ENCODE assay signal across 7 mouse cellular contexts in the genomic region with DNA sequence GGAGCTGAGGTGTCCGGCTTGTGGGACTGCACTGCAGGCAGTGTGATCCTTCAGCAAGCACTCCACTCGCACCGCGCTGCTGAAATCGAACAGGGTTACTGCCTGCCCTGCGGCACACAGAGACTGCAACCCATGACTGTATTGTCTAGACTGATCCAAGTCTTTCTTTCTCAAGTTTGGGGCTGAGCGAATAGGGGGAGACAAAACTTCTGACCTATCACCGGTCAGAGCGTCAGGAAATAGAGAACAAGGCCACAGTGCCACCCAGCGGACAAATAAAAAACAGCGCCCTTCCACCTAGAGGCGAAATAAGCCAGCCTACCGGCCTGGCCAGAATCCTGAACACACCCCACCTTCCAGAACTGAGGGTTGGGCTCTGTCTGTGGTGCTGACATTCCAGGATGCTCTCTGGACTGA. TPM values are rescaled to one million over a fixed set of nuclear protein-coding genes. Genes with fewer than 3 reads are reported as not detected.
DNase-seq lines count a peak whose midpoint lies in the region; ATAC-seq and TF ChIP-seq lines count a peak whose summit lies in the region.

No protein-coding gene starts in this region.

- no peaks in the 10 kb centered on the region for H3K36me3 ChIP-seq in embryonic facial prominence, embryonic 10.5 days (replicated peaks)
- no peaks in the 10 kb centered on the region for H3K36me3 ChIP-seq in intestine, postnatal 0 days (ENCODE audit: control insufficient read depth, insufficient read depth)
- no peaks in the 10 kb centered on the region for H3K36me3 ChIP-seq in limb, embryonic 11.5 days (ENCODE audit: control insufficient read depth, insufficient read depth, low read length)
- H3K36me3 ChIP-seq in midbrain, embryonic 14.5 days (ENCODE audit: control insufficient read depth, insufficient read depth, low read length), result no peaks in the 10 kb centered on the region

- ATAC-seq in intestine, postnatal 0 days, result peak; percentile 80
- peak; percentile 82; the same call in 1 of the 2 replicates for ATAC-seq in limb, embryonic 11.5 days (ENCODE audit: insufficient number of reproducible peaks, low FRiP score, low TSS enrichment, low read depth)
- ATAC-seq in midbrain, embryonic 14.5 days (ENCODE audit: low FRiP score, low TSS enrichment), result peak; percentile 54; the same call in 1 of the 2 replicates

- WGBS in embryonic facial prominence, embryonic 10.5 days, result 6% methylated on average over 13 of the region's 13 CpGs
- 6% methylated on average over 13 of the region's 13 CpGs for WGBS in intestine, postnatal 0 days
- WGBS in limb, embryonic 11.5 days, result 8% methylated on average over 13 of the region's 13 CpGs
- 5% methylated on average over 13 of the region's 13 CpGs for WGBS in midbrain, embryonic 14.5 days

- H3K27me3 ChIP-seq in embryonic facial prominence, embryonic 10.5 days (replicated peaks; ENCODE audit: low read depth, poor library complexity, severe bottlenecking), result 0 out of 2 replicates have a peak, but pooled peaks cover 6% of the 10 kb centered on the region
- no peaks in the 10 kb centered on the region for H3K27me3 ChIP-seq in intestine, postnatal 0 days (replicated peaks; ENCODE audit: control insufficient read depth, insufficient read depth, low read length)
- H3K27me3 ChIP-seq in limb, embryonic 11.5 days (ENCODE audit: control insufficient read depth, insufficient read depth, low read length), result no peaks in the 10 kb centered on the region
- no peaks in the 10 kb centered on the region for H3K27me3 ChIP-seq in midbrain, embryonic 14.5 days (ENCODE audit: control insufficient read depth, insufficient read depth, low read length)

- H3K4me3 ChIP-seq in embryonic facial prominence, embryonic 10.5 days, result peak overlapping the region; percentile 52
- peak overlapping the region; percentile 29 for H3K4me3 ChIP-seq in intestine, postnatal 0 days (ENCODE audit: low read depth, low read length)
- no peak overlapping the region for H3K4me3 ChIP-seq in limb, embryonic 11.5 days (ENCODE audit: low read depth, low read length)
- H3K4me3 ChIP-seq in midbrain, embryonic 14.5 days (replicated peaks; ENCODE audit: low read depth, low read length), result no peak overlapping the region

- no peaks in the 10 kb centered on the region for H3K9me3 ChIP-seq in embryonic facial prominence, embryonic 10.5 days
- no peaks in the 10 kb centered on the region for H3K9me3 ChIP-seq in intestine, postnatal 0 days (ENCODE audit: control insufficient read depth)
- no peaks in the 10 kb centered on the region for H3K9me3 ChIP-seq in limb, embryonic 11.5 days (ENCODE audit: control insufficient read depth, low read length)
- no peaks in the 10 kb centered on the region for H3K9me3 ChIP-seq in midbrain, embryonic 14.5 days (ENCODE audit: control insufficient read depth, low read length)

- peak overlapping the region; percentile 70 for H3K4me2 ChIP-seq in intestine, postnatal 0 days (replicated peaks; ENCODE audit: low read depth)
- peak overlapping the region; percentile 39 for H3K4me2 ChIP-seq in limb, embryonic 11.5 days (ENCODE audit: low read depth, severe bottlenecking)
- H3K4me2 ChIP-seq in midbrain, embryonic 14.5 days (ENCODE audit: low read length), result peak overlapping the region; percentile 21; the same call in 1 of the 2 replicates

- peak; percentile 90 for DNase-seq in adrenal gland, postnatal 10 days
- peak; percentile 89 for DNase-seq in embryonic facial prominence, embryonic 10.5 days (ENCODE audit: low spot score)
- DNase-seq in gonadal fat pad, adult 2 months (ENCODE audit: low read depth), result peak; percentile 33
- DNase-seq in limb, embryonic 11.5 days (ENCODE audit: low spot score), result peak; percentile 92
- DNase-seq in midbrain, embryonic 14.5 days, result peak; percentile 89
- peak; percentile 51 to 81 for DNase-seq in spleen, adult 18-20 months

- H3K9ac ChIP-seq in intestine, postnatal 0 days (ENCODE audit: low read depth, low read length), result no peak overlapping the region
- H3K9ac ChIP-seq in limb, embryonic 11.5 days (ENCODE audit: low read length), result peak overlapping the region; percentile 24; the same call in 1 of the 2 replicates
- H3K9ac ChIP-seq in midbrain, embryonic 14.5 days (replicated peaks; ENCODE audit: low read length), result no peak overlapping the region

- peak overlapping the region; percentile 79 for H3K27ac ChIP-seq in embryonic facial prominence, embryonic 10.5 days (replicated peaks)
- H3K27ac ChIP-seq in intestine, postnatal 0 days (ENCODE audit: low read depth, low read length), result no peak overlapping the region
- H3K27ac ChIP-seq in limb, embryonic 11.5 days (replicated peaks; ENCODE audit: low read depth, low read length), result no peak overlapping the region
- H3K27ac ChIP-seq in midbrain, embryonic 14.5 days (replicated peaks; ENCODE audit: low read depth, low read length), result no peak overlapping the region

- H3K4me1 ChIP-seq in embryonic facial prominence, embryonic 10.5 days, result peaks cover 18% of the 10 kb centered on the region
- H3K4me1 ChIP-seq in intestine, postnatal 0 days (replicated peaks; ENCODE audit: control insufficient read depth, insufficient read depth, low read length), result 0 out of 2 replicates have a peak, but pooled peaks cover 5% of the 10 kb centered on the region
- H3K4me1 ChIP-seq in limb, embryonic 11.5 days (ENCODE audit: control insufficient read depth, insufficient read depth, low read length), result no peaks in the 10 kb centered on the region
- H3K4me1 ChIP-seq in midbrain, embryonic 14.5 days (ENCODE audit: control insufficient read depth, insufficient read depth, low read length), result no peaks in the 10 kb centered on the region

- TF ChIP-seq CTCF in intestine, postnatal 0 days (IDR thresholded peaks at IDR 0.05; ENCODE audit: low read depth), result peak; percentile 95

RNA-seq across cellular contexts. Expression of a gene that starts 7.1 kb away (rescaled TPM):
- total RNA-seq in adrenal gland, postnatal 10 days (2021), result under 1 TPM; 0.12 to 0.30 TPM
- polyA plus RNA-seq in embryonic facial prominence, embryonic 10.5 days (2016; fragmentation: Nextera tagmentation; extraction: Ambion mirVana), result 0.20 and 0.55 TPM in 2 replicates
- 7.4 and 7.9 TPM in 2 replicates for polyA plus RNA-seq in gonadal fat pad, adult 2 months (2012; rRNA removed)
- 7.4 and 7.7 TPM in 2 replicates for polyA plus RNA-seq in intestine, postnatal 0 days (2015; fragmentation: Nextera tagmentation; extraction: Ambion mirVana)
- polyA plus RNA-seq in limb, embryonic 11.5 days (2014; fragmentation: Nextera tagmentation; extraction: Ambion mirVana), result 0.52 TPM in 2 replicates
- 0.75 and 0.80 TPM in 2 replicates for polyA plus RNA-seq in midbrain, embryonic 14.5 days (2014; fragmentation: Nextera tagmentation; extraction: Ambion mirVana)

Comparison
In these comparisons a context has a peak if more than half of its experiments do, and no peak if none do; other contexts are left out.
1. DNase-seq: peak in every context shown above with its lines; median percentile 92 in limb, embryonic 11.5 days; 90 in adrenal gland, postnatal 10 days; 89 in embryonic facial prominence, embryonic 10.5 days; 89 in midbrain, embryonic 14.5 days; 66 in spleen, adult 18-20 months; 33 in gonadal fat pad, adult 2 months.
2. H3K4me3 ChIP-seq: peak in embryonic facial prominence, embryonic 10.5 days (single experiment) and intestine, postnatal 0 days (single experiment); none in limb, embryonic 11.5 days (single experiment) and midbrain, embryonic 14.5 days (single experiment).
3. Peak in every context shown above with its lines, with median percentiles within 50 percentile points of each other: ATAC-seq and H3K4me2 ChIP-seq.